Mouse (Mus musculus) embryonic stem cell, embryonic (primary cell): Measurements from ENCODE around the gene Olfml2b.

Experiments used
- CTCF ChIA-PET, 4 experiments: fragments of 300-600 bp in 2 of 4; fragments of 350-600 bp in 2 of 4; sonication (Branson Sonifier 250); formaldehyde crosslinking; loops; one replicate each; lab custom pipeline; 2022; ENCODE audit warnings: inconsistent platforms in 2 of 4; lab: Charles Lee
- POLR2A ChIA-PET, 4 experiments: fragments of 300-600 bp in 2 of 4; fragments of 350-600 bp in 2 of 4; sonication (Branson Sonifier 250); formaldehyde crosslinking; loops; one replicate each; lab custom pipeline; 2022; ENCODE audit warnings: antibody characterized with exemption in 4 of 4, inconsistent platforms in 1 of 4; lab: Charles Lee

Olfml2b gene

GRCm38 (mm10) chr1:170704911-170705594, 60.7 kb downstream of the Olfml2b start:
- ChIA-PET POLR2A (interaction anchor here in 1 of 4 experiments (0.6 to 1.1 kb wide), 2 partner anchors 69 to 162 kb away, joined by 3 to 4 read pairs; no protein-coding TSS in a partner anchor), CTCF (no interaction called here)

- POLR2A ChIA-PET = interaction anchor here in 1 of 4 experiments (1.1 kb wide), 1 partner anchor 161 kb away, joined by 3 read pairs; no protein-coding TSS in a partner anchor
- CTCF ChIA-PET = no interaction called here
Measured at GRCm38 (mm10) chr1:170706046-170706445, 61.7 kb downstream of the Olfml2b start.

GRCm38 (mm10) chr1:170709034-170709433, 64.7 kb downstream of the Olfml2b start:
- POLR2A ChIA-PET = no interaction called here

GRCm38 (mm10) chr1:170709481-170709880, 65.1 kb downstream of the Olfml2b start:
- POLR2A ChIA-PET = interaction anchor here in 1 of 4 experiments (1.2 kb wide), 1 partner anchor 15 kb away, joined by 4 read pairs; no protein-coding TSS in a partner anchor
- CTCF ChIA-PET = no interaction called here

More at GRCm38 (mm10) chr1:170709034-170709433, 64.7 kb downstream of the Olfml2b start:
- CTCF ChIA-PET = no interaction called here

- CTCF ChIA-PET = no interaction called here
- POLR2A ChIA-PET = interaction anchor here in 1 of 4 experiments (1.2 kb wide), 1 partner anchor 16 kb away, joined by 4 read pairs; no protein-coding TSS in a partner anchor
Measured at GRCm38 (mm10) chr1:170709969-170710368, 65.6 kb downstream of the Olfml2b start.

GRCm38 (mm10) chr1:170711731-170712130, 67.4 kb downstream of the Olfml2b start:
- ChIA-PET CTCF (no interaction called here), POLR2A (no interaction called here)

GRCm38 (mm10) chr1:170717241-170717828, 73.0 kb downstream of the Olfml2b start:
- CTCF ChIA-PET = no interaction called here
- POLR2A ChIA-PET = interaction anchor here in 1 of 4 experiments (1.2 kb wide), 1 partner anchor 23 kb away, joined by 3 read pairs; no protein-coding TSS in a partner anchor

GRCm38 (mm10) chr1:170718133-170718810, 73.9 kb downstream of the Olfml2b start:
- ChIA-PET CTCF (no interaction called here), POLR2A (no interaction called here)

- CTCF ChIA-PET = no interaction called here
- POLR2A ChIA-PET = no interaction called here
Measured at GRCm38 (mm10) chr1:170721560-170721959, 77.2 kb downstream of the Olfml2b start.

- ChIA-PET POLR2A (no interaction called here), CTCF (interaction anchor here in 1 of 4 experiments (0.6 kb wide), 1 partner anchor 553 kb away, joined by 3 read pairs; no protein-coding TSS in a partner anchor)
Measured at GRCm38 (mm10) chr1:170728524-170728923, 84.2 kb downstream of the Olfml2b start.

- POLR2A ChIA-PET = no interaction called here
- CTCF ChIA-PET = no interaction called here
Measured at GRCm38 (mm10) chr1:170729267-170729962, 85.1 kb downstream of the Olfml2b start.

GRCm38 (mm10) chr1:170731865-170732595, 87.7 kb downstream of the Olfml2b start:
- ChIA-PET POLR2A (interaction anchor here in 1 of 4 experiments (0.6 to 1.2 kb wide), 2 partner anchors 19 to 698 kb away, joined by 3 read pairs; no protein-coding TSS in a partner anchor), CTCF (no interaction called here)
